Mouse (Mus musculus): ENCODE results near the gene Dohh. TPM values are rescaled to one million over a fixed set of nuclear protein-coding genes. Genes with fewer than 3 reads are reported as not detected.

Dohh gene
- polyA plus RNA-seq, 1 experiment = 113 TPM

DNA sequence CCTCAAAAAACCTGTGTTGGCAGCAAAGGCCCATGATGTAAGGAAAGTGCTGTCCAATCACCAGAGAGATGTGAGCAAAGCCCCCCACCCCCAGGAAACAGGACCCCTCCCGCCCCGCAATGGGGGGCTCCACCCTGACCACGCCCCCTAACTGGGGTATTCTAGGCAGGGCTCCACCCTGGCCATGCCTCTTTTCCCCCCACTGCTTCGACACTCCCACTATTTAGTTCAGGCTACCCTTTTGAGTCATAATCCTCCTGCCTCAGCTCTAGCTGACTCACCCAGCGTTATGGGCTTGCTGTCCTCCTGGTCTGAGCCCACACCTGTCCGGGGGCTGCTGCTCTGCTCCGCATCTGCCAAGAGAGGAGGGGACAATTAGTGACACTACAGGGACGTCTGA, 25.1 kb downstream of the Dohh start:
- no peak overlapping the region for H3K27ac ChIP-seq (ENCODE audit: insufficient read depth, low read depth, low read length)
- no peaks in the 10 kb centered on the region for H3K27me3 ChIP-seq (ENCODE audit: control insufficient read depth, insufficient read depth, low read length)
- peaks cover 7% of the 10 kb centered on the region; the same call in 1 of the 2 replicates for H3K36me3 ChIP-seq (ENCODE audit: control insufficient read depth, insufficient read depth, low read length)
- H3K4me1 ChIP-seq (ENCODE audit: control insufficient read depth, insufficient read depth, insufficient read length, low read length) = peaks cover 69% of the 10 kb centered on the region
- no peak overlapping the region for H3K4me3 ChIP-seq (ENCODE audit: low read depth, low read length)
- 45% methylated on average over 8 of the region's 8 CpGs for WGBS
- TF ChIP-seq POLR2A (IDR thresholded peaks at IDR 0.05; ENCODE audit: low read depth, low read length) = no peak
- no peak for TF ChIP-seq CTCF (IDR thresholded peaks at IDR 0.05; ENCODE audit: extremely low read depth, insufficient read length, insufficient replicate concordance, low read depth, low read length)

DNA sequence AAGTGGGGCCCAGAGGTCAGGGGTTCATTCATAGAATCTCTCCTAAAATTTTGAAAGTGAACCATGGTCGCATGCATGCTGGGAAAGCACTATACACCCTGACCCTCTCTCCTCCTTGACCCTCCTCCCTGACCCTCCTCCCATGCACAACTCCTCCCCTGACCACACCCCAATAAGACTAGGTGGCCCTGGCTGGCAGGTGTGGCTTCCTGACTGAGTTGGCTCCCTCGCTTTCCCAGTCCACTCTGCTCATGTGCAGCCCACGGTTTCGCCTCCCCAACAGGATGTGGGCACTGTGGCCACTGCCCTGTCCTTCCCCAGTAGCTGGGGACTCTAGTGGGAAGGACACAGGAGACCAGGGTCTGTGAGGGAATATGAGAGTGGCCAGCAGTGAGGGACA, 26.1 kb downstream of the Dohh start:
- H3K4me3 ChIP-seq (ENCODE audit: low read depth, low read length) = no peak overlapping the region
- WGBS = 28% methylated on average over 4 of the region's 4 CpGs
- H3K27ac ChIP-seq (ENCODE audit: insufficient read depth, low read depth, low read length) = peak overlapping the region; percentile 78
- H3K27me3 ChIP-seq (ENCODE audit: control insufficient read depth, insufficient read depth, low read length) = no peaks in the 10 kb centered on the region
- peaks cover 4% of the 10 kb centered on the region; the same call in 1 of the 2 replicates for H3K36me3 ChIP-seq (ENCODE audit: control insufficient read depth, insufficient read depth, low read length)
- H3K4me1 ChIP-seq (ENCODE audit: control insufficient read depth, insufficient read depth, insufficient read length, low read length) = peaks cover 72% of the 10 kb centered on the region
- TF ChIP-seq CTCF (IDR thresholded peaks at IDR 0.05; ENCODE audit: extremely low read depth, insufficient read length, insufficient replicate concordance, low read depth, low read length) (no peak), POLR2A (IDR thresholded peaks at IDR 0.05; ENCODE audit: low read depth, low read length) (no peak)

DNA sequence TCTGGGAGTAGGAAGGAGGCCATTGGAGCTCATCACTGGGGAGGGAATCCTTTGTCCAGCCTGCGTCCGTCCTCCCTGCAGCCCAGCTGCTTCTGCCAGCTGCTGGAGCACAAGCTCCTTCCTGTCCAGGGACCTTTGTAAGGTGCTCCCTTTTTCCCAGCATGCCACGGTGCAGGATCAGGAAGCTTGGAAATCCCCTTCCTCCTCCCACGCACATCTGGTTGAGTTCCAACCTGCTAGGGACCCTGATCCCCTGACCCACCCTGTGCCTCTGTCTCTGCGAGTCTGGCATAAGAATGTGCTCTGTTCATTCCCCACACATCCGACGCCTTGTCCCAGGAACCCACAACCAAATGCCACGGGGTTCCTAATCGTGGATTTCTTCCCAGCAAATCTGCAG, 26.8 kb downstream of the Dohh start:
- Histone ChIP-seq H3K36me3 (ENCODE audit: control insufficient read depth, insufficient read depth, low read length) (peaks cover 4% of the 10 kb centered on the region; the same call in 1 of the 2 replicates), H3K4me1 (ENCODE audit: control insufficient read depth, insufficient read depth, insufficient read length, low read length) (peaks cover 74% of the 10 kb centered on the region), H3K4me3 (ENCODE audit: low read depth, low read length) (0 out of 2 replicates have a peak overlapping the region, but pooled peaks have one; percentile 1), H3K27ac (ENCODE audit: insufficient read depth, low read depth, low read length) (peak overlapping the region; percentile 78), H3K27me3 (ENCODE audit: control insufficient read depth, insufficient read depth, low read length) (no peaks in the 10 kb centered on the region)
- WGBS = 38% methylated on average over 9 of the region's 9 CpGs
- TF ChIP-seq POLR2A (IDR thresholded peaks at IDR 0.05; ENCODE audit: low read depth, low read length) (no peak), CTCF (IDR thresholded peaks at IDR 0.05; ENCODE audit: extremely low read depth, insufficient read length, insufficient replicate concordance, low read depth, low read length) (no peak)

DNA sequence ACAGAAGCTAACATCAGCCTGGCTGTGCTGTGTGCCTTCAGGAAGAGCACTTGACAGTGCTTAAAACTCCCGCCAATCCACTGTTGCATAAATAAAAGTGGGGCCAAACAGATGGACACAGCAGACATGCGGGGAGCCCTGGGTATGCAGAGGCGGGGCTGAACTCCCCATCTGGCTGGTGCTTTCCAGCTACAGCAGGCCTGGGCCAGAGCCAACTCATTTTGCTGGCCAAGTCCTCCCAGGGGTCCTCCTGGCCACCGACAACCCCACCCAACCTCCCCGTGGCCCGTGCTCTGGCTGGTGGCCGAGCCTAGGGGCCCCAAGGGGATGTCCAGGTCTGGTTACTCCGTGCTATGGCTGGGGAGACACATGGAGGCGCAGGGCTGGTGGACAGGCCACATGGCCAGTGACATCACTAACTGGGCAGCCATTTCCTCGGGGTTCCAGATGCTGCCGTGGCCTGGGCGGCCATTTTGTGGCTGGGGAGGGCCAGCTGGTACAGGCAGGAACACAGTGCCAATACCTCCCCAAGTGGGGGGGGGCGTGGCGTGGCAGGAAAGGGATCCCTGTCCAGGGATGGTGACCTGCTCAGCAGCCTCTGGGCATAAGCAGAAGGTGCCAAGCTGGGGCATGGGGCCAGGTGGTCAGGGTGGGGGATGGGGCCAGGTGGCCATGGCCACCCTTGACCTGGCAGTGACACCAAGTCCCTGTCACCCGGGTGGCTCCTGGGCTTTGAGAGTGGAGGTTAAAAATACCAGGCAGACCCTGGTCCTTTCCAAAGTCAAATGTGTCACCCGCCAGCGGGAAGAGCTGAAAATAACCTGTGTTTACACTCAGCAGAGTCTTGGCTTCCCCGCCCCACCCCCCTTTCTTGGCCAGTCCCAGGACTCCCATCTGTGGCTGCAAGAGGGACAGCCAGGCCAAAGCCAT, 27.5 kb downstream of the Dohh start:
- Histone ChIP-seq H3K27ac (ENCODE audit: insufficient read depth, low read depth, low read length) (peak overlapping the region; percentile 78), H3K4me1 (ENCODE audit: control insufficient read depth, insufficient read depth, insufficient read length, low read length) (peaks cover 79% of the 10 kb centered on the region), H3K4me3 (ENCODE audit: low read depth, low read length) (no peak overlapping the region), H3K27me3 (ENCODE audit: control insufficient read depth, insufficient read depth, low read length) (no peaks in the 10 kb centered on the region), H3K36me3 (ENCODE audit: control insufficient read depth, insufficient read depth, low read length) (peaks cover 4% of the 10 kb centered on the region; the same call in 1 of the 2 replicates)
- 41% methylated on average over 18 of the region's 18 CpGs for WGBS
- TF ChIP-seq CTCF (IDR thresholded peaks at IDR 0.05; ENCODE audit: extremely low read depth, insufficient read length, insufficient replicate concordance, low read depth, low read length) = no peak

DNA sequence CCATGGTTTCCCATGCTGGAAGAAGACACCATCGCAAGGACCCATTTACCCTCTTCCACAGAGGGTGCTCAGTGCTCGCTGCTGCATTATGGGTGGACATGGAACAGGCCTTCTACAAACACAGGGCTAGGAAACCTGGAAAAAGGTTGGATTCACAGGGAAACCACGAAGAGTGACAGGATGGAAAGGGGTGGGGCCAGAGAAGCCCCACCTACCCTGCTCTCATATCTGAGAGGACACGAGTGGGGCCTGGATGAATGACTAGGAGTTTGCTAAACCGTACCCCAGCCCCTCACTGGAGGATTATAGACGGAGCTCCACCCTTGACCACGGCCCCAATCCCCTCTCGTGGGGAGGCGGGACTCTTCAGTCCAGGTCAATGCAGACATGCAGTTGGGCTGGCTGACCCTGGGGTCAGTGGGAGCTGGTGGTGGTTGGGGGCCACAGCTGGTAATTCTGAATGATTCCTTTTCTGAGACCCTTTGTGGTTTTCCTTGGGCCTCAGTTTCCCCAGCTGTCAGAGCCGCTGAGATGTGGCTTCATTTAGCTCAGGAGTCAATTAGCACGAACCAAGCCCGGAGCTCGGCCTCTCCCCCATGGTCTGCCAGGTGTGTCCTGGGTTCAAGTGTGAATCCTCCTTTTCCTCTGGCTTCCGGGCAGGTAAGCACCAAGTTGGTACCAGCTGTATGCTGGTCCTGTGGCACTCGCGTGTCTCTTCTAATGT, 28.5 kb downstream of the Dohh start:
- no peak for TF ChIP-seq CTCF (IDR thresholded peaks at IDR 0.05; ENCODE audit: extremely low read depth, insufficient read length, insufficient replicate concordance, low read depth, low read length)
- TF ChIP-seq POLR2A (IDR thresholded peaks at IDR 0.05; ENCODE audit: low read depth, low read length) = no peak
- H3K27ac ChIP-seq (ENCODE audit: insufficient read depth, low read depth, low read length) = peak overlapping the region; percentile 78
- H3K4me1 ChIP-seq (ENCODE audit: control insufficient read depth, insufficient read depth, insufficient read length, low read length) = peaks cover 83% of the 10 kb centered on the region
- no peak overlapping the region for H3K4me3 ChIP-seq (ENCODE audit: low read depth, low read length)
- no peaks in the 10 kb centered on the region for H3K36me3 ChIP-seq (ENCODE audit: control insufficient read depth, insufficient read depth, low read length)
- no peaks in the 10 kb centered on the region for H3K27me3 ChIP-seq (ENCODE audit: control insufficient read depth, insufficient read depth, low read length)
- WGBS = 71% methylated on average over 16 of the region's 16 CpGs

DNA sequence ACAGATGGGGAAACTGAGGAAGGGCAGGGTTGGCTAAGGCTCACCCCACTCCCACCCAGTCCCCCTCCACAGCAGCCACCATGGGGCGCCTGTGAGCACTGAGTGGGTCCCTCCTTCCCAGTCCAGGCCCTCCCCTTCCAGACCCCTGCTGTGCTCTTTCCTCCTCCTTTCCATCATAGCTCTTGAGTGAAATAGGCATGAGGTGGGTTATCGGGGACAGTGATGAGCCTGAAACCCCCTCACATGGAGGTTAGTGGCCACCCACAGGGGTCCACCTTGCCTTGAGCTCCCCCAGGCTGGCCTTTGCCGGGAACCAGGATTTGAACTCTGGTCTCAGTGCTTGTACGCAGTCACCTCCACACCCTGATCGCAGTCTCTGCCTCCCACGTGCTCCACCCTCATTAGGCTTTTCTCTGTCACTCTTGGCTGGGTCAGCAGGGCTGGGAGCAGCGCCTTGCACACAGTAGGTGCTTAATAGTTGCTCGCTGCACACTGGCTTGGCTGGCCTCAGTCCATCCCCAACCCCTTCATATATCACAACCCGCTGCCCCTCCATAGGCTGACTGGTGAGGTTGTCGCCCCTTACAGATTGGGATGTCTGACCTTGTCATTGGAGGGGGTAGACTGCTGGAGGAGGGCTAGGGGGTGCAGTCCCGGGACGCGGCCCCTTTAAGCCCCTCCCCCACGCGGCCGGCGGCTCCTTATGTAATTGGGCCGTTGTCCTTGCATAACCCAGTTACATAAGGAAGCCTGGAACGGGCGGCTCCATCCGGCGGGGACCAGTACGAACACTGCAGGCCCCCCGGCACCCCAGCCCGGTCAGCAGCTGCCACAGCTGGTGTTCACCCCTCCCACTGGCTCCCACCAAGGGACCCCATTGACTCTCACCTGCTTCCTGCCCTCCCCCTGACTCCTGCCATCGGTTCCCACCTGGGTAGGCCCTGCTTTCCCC, 29.4 kb downstream of the Dohh start:
- Histone ChIP-seq H3K4me1 (ENCODE audit: control insufficient read depth, insufficient read depth, insufficient read length, low read length) (peaks cover 75% of the 10 kb centered on the region), H3K27ac (ENCODE audit: insufficient read depth, low read depth, low read length) (peak overlapping the region; percentile 89), H3K4me3 (ENCODE audit: low read depth, low read length) (peak overlapping the region; percentile 55), H3K27me3 (ENCODE audit: control insufficient read depth, insufficient read depth, low read length) (no peaks in the 10 kb centered on the region), H3K36me3 (ENCODE audit: control insufficient read depth, insufficient read depth, low read length) (no peaks in the 10 kb centered on the region; the same call in 1 of the 2 replicates)
- TF ChIP-seq CTCF (IDR thresholded peaks at IDR 0.05; ENCODE audit: extremely low read depth, insufficient read length, insufficient replicate concordance, low read depth, low read length) = no peak
- TF ChIP-seq POLR2A (IDR thresholded peaks at IDR 0.05; ENCODE audit: low read depth, low read length) = no peak
- WGBS = 23% methylated on average over 26 of the region's 26 CpGs

All from small intestine, adult 2 months (tissue).